Mouse (Mus musculus) heart, embryonic 15.5 days (tissue): Measurements from ENCODE around the gene Gm43302. TPM values are rescaled to one million over a fixed set of nuclear protein-coding genes. Genes with fewer than 3 reads are reported as not detected.
"Not testable (repeated sequence)": the region's sequence is repeated elsewhere in the genome, so short reads cannot be mapped to it uniquely, and the experiment has no call there.

Source experiments
- ATAC-seq: fragments of 200-750 bp; cut with Nextera tagmentation; replicated peaks from 2 replicates; pipeline ENCODE4 v1.8.0; 2017; ENCODE audit warnings: low read depth, moderate TSS enrichment; ENCODE audit not compliant: insufficient number of reproducible peaks, insufficient read depth, low FRiP score
- H3K27ac ChIP-seq: fragments of 300-500 bp; sonication (generic); 2 replicates; pipeline ENCODE4 v1.5.1; 2015; ENCODE audit warnings: mild to moderate bottlenecking, inconsistent platforms
- H3K27me3 ChIP-seq: fragments of 300-500 bp; sonication (generic); 2 replicates; pipeline ENCODE4 v1.6.1; 2015; ENCODE audit warnings: inconsistent platforms
- H3K36me3 ChIP-seq: fragments of 300-500 bp; sonication (generic); 2 replicates; pipeline ENCODE4 v1.6.1; 2015; ENCODE audit warnings: mild to moderate bottlenecking, inconsistent platforms
- H3K4me1 ChIP-seq: fragments of 300-500 bp; sonication (generic); replicated peaks from 2 replicates; pipeline ENCODE4 v1.6.1; 2015; ENCODE audit warnings: inconsistent platforms
- H3K4me2 ChIP-seq: fragments of 300-500 bp; sonication (generic); 2 replicates; pipeline ENCODE4 v1.6.1; 2015; ENCODE audit warnings: inconsistent platforms, mild to moderate bottlenecking, moderate library complexity
- H3K4me3 ChIP-seq: fragments of 300-500 bp; sonication (generic); 2 replicates; pipeline ENCODE4 v1.5.1; 2015; ENCODE audit warnings: mild to moderate bottlenecking, inconsistent platforms
- H3K9ac ChIP-seq: fragments of 300-500 bp; sonication (generic); 2 replicates; pipeline ENCODE4 v1.6.1; 2015; ENCODE audit warnings: mild to moderate bottlenecking, inconsistent platforms
- H3K9me3 ChIP-seq: fragments of 300-500 bp; sonication (generic); replicated peaks from 2 replicates; pipeline ENCODE4 v1.6.1; 2016; ENCODE audit warnings: inconsistent platforms
- WGBS: fragments of 180-500 bp; shearing (Covaris S2); methylation state at CpG from one replicate; pipeline ENCODE4 v1.1.7; 2015; ENCODE audit warnings: mixed read lengths; 5-methylcytosine and 5-hydroxymethylcytosine counted together
- polyA plus RNA-seq: library from polyadenylated mRNA; unstranded; fragments of >200 nt; fragmentation: Nextera tagmentation; extraction: Ambion mirVana; gene quantifications from 2 replicates; pipeline ENCODE4 v1.2.1, GENCODE M21; 2015

The Gm43302 gene
- polyA plus RNA-seq, 1 experiment from 2014 or later, result not detected

DNA sequence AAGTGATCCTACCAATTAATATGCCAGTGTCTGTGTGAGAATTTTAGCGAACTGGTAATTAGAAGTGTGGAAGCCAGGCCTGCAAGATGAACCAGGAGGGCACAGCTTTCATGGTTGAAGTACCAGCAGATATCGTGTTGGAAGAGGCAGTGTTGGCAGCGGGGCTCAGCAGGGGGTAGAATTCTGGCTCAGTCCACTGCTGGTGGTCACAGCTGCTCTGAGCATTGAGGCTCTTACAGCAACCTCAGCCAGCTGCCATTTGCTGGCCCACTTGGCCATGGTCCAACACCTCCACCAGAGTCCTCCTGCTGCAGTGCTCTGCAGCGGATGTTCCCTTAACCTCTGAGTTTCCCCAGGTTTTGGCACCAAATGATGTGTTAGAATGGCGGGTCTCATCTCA lies 97.2 kb downstream of the Gm43302 start:
- WGBS, result 78% methylated on average over 5 of the region's 5 CpGs
- not testable (repeated sequence) for H3K27ac ChIP-seq, H3K4me2 ChIP-seq, H3K9me3 ChIP-seq, H3K4me3 ChIP-seq, H3K4me1 ChIP-seq, ATAC-seq, H3K9ac ChIP-seq, H3K27me3 ChIP-seq, H3K36me3 ChIP-seq

- not testable (repeated sequence) for H3K9me3 ChIP-seq, ATAC-seq
These were observed 101.0 kb downstream of the Gm43302 start for GRCm38 (mm10) chr5:105192536-105192935.

DNA sequence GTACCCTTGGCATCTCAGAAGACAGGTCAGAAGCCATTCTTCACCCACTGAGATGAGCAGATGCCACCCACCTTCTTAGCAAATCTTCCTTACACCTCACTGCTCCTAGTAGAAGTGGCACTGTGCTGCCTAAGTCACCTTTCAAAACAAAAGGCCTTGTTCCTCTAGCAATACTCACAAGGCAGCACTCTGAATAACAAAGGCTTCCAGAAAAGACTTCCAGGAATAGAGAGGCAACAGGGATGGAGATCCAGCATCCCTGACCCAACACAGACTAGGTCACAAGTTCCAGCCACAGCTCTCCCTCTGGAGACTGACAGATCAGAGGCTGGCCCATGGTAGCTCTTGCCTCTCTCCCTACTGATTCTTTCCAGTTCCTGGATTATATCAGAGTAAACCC lies 112.0 kb downstream of the Gm43302 start:
- Histone ChIP-seq H3K9ac (no peak overlapping the region), H3K27me3 (no peaks in the 10 kb centered on the region), H3K4me3 (no peak overlapping the region), H3K27ac (no peak overlapping the region), H3K4me1 (no peaks in the 10 kb centered on the region), H3K9me3 (no peaks in the 10 kb centered on the region), H3K4me2 (no peak overlapping the region), H3K36me3 (no peaks in the 10 kb centered on the region)
- ATAC-seq, result no peak

More at GRCm38 (mm10) chr5:105192536-105192935, 101.0 kb downstream of the Gm43302 start:
- 65% methylated on average over 2 of the region's 2 CpGs for WGBS
- H3K4me2 ChIP-seq, H3K27me3 ChIP-seq, H3K36me3 ChIP-seq, H3K27ac ChIP-seq, H3K4me3 ChIP-seq, H3K9ac ChIP-seq, H3K4me1 ChIP-seq: not testable (repeated sequence)

Other genes starting within 250 kb of the Gm43302 start
- gene Gbp9, start 154.2 kb downstream of the Gm43302 start, polyA plus RNA-seq, result 3.7 and 5.7 TPM in 2 replicates
- gene Gbp8, start 154.2 kb downstream of the Gm43302 start, polyA plus RNA-seq, result 1.2 and 5.3 TPM in 2 replicates
- gene Gbp4, start 154.1 kb downstream of the Gm43302 start, polyA plus RNA-seq, result 3.3 and 6.5 TPM in 2 replicates
- gene Gbp10, start 54.2 kb downstream of the Gm43302 start, polyA plus RNA-seq, result 0.15 and 0.44 TPM in 2 replicates
- 1.7 and 3.4 TPM in 2 replicates for gene Gbp6, start within 50 bp of the Gm43302 start, polyA plus RNA-seq
- 2.9 and 3.9 TPM in 2 replicates for gene Lrrc8b, start 122.1 kb upstream of the Gm43302 start, polyA plus RNA-seq
- gene Lrrc8c, start 225.7 kb upstream of the Gm43302 start, polyA plus RNA-seq, result 20.8 and 25.2 TPM in 2 replicates